Mouse (Mus musculus): ENCODE results near the gene Mctp2. TPM values are rescaled to one million over a fixed set of nuclear protein-coding genes. Genes with fewer than 3 reads are reported as not detected.

Gene Mctp2
- polyA plus RNA-seq, 1 experiment from 2014 or later: 3.1 TPM

- Histone ChIP-seq H3K9ac (ENCODE audit: low read length) (no peak overlapping the region), H3K4me3 (replicated peaks; ENCODE audit: low read length) (no peak overlapping the region), H3K36me3 (ENCODE audit: control insufficient read depth, insufficient read depth, low read length) (no peaks in the 10 kb centered on the region), H3K27ac (ENCODE audit: low read length) (no peak overlapping the region), H3K9me3 (replicated peaks; ENCODE audit: control insufficient read depth, low read length) (no peaks in the 10 kb centered on the region), H3K4me2 (ENCODE audit: low read depth, low read length) (no peak overlapping the region), H3K4me1 (ENCODE audit: control insufficient read depth, insufficient read depth, low read length) (no peaks in the 10 kb centered on the region), H3K27me3 (ENCODE audit: control insufficient read depth, insufficient read depth, low read length) (no peaks in the 10 kb centered on the region)
- no peak for ATAC-seq (ENCODE audit: insufficient read depth, low FRiP score)
- 53% methylated on average over 2 of the region's 2 CpGs for WGBS
These were observed 137.1 kb downstream of the Mctp2 start for GRCm38 (mm10) chr7:72169320-72169719.

- Histone ChIP-seq H3K27me3 (ENCODE audit: control insufficient read depth, insufficient read depth, low read length) (no peaks in the 10 kb centered on the region), H3K4me2 (ENCODE audit: low read depth, low read length) (no peak overlapping the region), H3K4me3 (replicated peaks; ENCODE audit: low read length) (no peak overlapping the region), H3K9me3 (replicated peaks; ENCODE audit: control insufficient read depth, low read length) (no peaks in the 10 kb centered on the region), H3K9ac (ENCODE audit: low read length) (no peak overlapping the region), H3K27ac (ENCODE audit: low read length) (no peak overlapping the region), H3K36me3 (ENCODE audit: control insufficient read depth, insufficient read depth, low read length) (no peaks in the 10 kb centered on the region), H3K4me1 (ENCODE audit: control insufficient read depth, insufficient read depth, low read length) (no peaks in the 10 kb centered on the region)
- no peak for ATAC-seq (ENCODE audit: insufficient read depth, low FRiP score)
- 62% methylated on average over 13 of the region's 13 CpGs for WGBS
These were observed 140.4 kb downstream of the Mctp2 start for GRCm38 (mm10) chr7:72165726-72166701.

DNA sequence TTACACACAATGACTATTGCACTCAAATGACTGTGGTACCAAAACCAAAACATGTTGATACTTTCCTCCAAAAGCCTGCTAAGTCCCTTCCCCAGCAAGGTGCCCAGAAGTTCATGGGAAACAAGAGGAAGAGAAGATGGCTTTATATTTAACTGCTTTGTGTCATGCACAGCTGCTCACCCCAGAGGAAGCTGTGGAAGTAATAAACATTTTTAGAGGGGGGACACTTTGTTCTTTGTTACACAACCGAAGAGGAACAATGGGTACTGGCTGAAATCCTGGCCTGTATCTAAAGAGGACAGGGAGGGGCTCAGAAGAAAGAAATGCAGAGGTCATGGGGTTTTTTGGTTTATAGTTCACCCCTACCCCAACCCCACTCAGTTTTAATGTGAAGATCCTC is 144.2 kb downstream of the Mctp2 start:
- no peak for ATAC-seq (ENCODE audit: insufficient read depth, low FRiP score)
- Histone ChIP-seq H3K9ac (ENCODE audit: low read length) (no peak overlapping the region), H3K9me3 (replicated peaks; ENCODE audit: control insufficient read depth, low read length) (no peaks in the 10 kb centered on the region), H3K4me1 (ENCODE audit: control insufficient read depth, insufficient read depth, low read length) (no peaks in the 10 kb centered on the region), H3K4me3 (replicated peaks; ENCODE audit: low read length) (no peak overlapping the region), H3K36me3 (ENCODE audit: control insufficient read depth, insufficient read depth, low read length) (no peaks in the 10 kb centered on the region), H3K27ac (ENCODE audit: low read length) (no peak overlapping the region), H3K27me3 (ENCODE audit: control insufficient read depth, insufficient read depth, low read length) (no peaks in the 10 kb centered on the region), H3K4me2 (ENCODE audit: low read depth, low read length) (no peak overlapping the region)
- WGBS: 45% methylated on average over 1 of the region's 1 CpGs

GRCm38 (mm10) chr7:72159513-72160063 is 146.8 kb downstream of the Mctp2 start:
- no peak for ATAC-seq (ENCODE audit: insufficient read depth, low FRiP score)
- no peaks in the 10 kb centered on the region for H3K36me3 ChIP-seq (ENCODE audit: control insufficient read depth, insufficient read depth, low read length)
- no peak overlapping the region for H3K4me2 ChIP-seq (ENCODE audit: low read depth, low read length)
- no peak overlapping the region for H3K27ac ChIP-seq (ENCODE audit: low read length)
- H3K4me1 ChIP-seq (ENCODE audit: control insufficient read depth, insufficient read depth, low read length): no peaks in the 10 kb centered on the region
- WGBS: 50% methylated on average over 4 of the region's 4 CpGs
- no peak overlapping the region for H3K4me3 ChIP-seq (replicated peaks; ENCODE audit: low read length)
- no peaks in the 10 kb centered on the region for H3K27me3 ChIP-seq (ENCODE audit: control insufficient read depth, insufficient read depth, low read length)
- H3K9me3 ChIP-seq (replicated peaks; ENCODE audit: control insufficient read depth, low read length): no peaks in the 10 kb centered on the region
- H3K9ac ChIP-seq (ENCODE audit: low read length): no peak overlapping the region

DNA sequence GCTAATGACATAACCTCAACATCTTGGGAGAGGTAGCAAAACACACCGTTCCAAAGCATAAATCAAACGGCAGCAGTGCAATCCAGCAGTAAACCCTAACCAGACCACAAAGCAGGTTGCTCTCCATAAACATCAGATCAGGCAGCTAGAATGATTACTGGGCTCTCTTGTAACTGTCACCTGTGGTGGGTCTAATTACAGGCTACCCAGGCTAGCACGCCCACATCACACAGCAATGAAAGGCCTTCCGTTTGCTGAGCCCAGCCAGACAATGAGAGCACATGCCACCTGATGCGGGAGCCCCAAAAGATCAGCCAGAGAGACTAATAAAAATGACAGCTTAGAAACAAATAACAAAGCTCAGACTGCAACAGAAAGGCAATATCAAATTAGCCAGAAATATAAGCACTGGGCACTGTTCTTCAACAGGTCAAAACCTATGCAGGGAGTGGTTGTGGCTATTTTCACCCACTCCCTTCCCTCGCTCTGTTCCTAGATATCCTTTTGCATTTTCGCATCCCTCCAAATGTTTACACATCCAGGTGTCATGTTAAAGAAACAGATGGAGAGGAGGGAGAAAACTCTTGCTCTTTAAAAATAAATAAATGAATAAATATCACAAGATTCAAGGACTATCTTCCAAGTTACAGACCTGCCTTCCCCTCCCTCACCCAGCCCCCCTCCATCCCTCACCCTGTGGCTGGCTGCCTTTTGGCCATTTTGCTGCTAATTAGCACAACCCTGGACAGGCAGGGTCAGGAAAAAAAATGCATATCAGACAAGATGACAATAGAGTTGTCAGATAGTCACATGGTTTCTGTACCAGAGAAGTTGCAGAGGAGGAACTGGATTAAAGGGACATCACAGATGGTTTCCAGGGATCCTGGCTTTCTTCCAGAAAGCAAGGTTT is 155.4 kb downstream of the Mctp2 start:
- WGBS: 51% methylated on average over 7 of the region's 7 CpGs
- no peaks in the 10 kb centered on the region for H3K27me3 ChIP-seq (ENCODE audit: control insufficient read depth, insufficient read depth, low read length)
- no peak overlapping the region for H3K9ac ChIP-seq (ENCODE audit: low read length)
- H3K36me3 ChIP-seq (ENCODE audit: control insufficient read depth, insufficient read depth, low read length): no peaks in the 10 kb centered on the region
- no peaks in the 10 kb centered on the region for H3K9me3 ChIP-seq (replicated peaks; ENCODE audit: control insufficient read depth, low read length)
- no peak overlapping the region for H3K27ac ChIP-seq (ENCODE audit: low read length)
- no peak overlapping the region for H3K4me2 ChIP-seq (ENCODE audit: low read depth, low read length)
- H3K4me3 ChIP-seq (replicated peaks; ENCODE audit: low read length): no peak overlapping the region
- peaks cover 4% of the 10 kb centered on the region; the same call in 1 of the 2 replicates for H3K4me1 ChIP-seq (ENCODE audit: control insufficient read depth, insufficient read depth, low read length)
- ATAC-seq (ENCODE audit: insufficient read depth, low FRiP score): no peak

- H3K4me2 ChIP-seq (ENCODE audit: low read depth, low read length): no peak overlapping the region
- H3K4me1 ChIP-seq (ENCODE audit: control insufficient read depth, insufficient read depth, low read length): peaks cover 4% of the 10 kb centered on the region; the same call in 1 of the 2 replicates
- H3K36me3 ChIP-seq (ENCODE audit: control insufficient read depth, insufficient read depth, low read length): no peaks in the 10 kb centered on the region
- no peaks in the 10 kb centered on the region for H3K27me3 ChIP-seq (ENCODE audit: control insufficient read depth, insufficient read depth, low read length)
- H3K9me3 ChIP-seq (replicated peaks; ENCODE audit: control insufficient read depth, low read length): no peaks in the 10 kb centered on the region
- no peak for ATAC-seq (ENCODE audit: insufficient read depth, low FRiP score)
- 20% methylated on average over 3 of the region's 3 CpGs for WGBS
- no peak overlapping the region for H3K9ac ChIP-seq (ENCODE audit: low read length)
- H3K27ac ChIP-seq (ENCODE audit: low read length): no peak overlapping the region
- no peak overlapping the region for H3K4me3 ChIP-seq (replicated peaks; ENCODE audit: low read length)
These were observed 157.3 kb downstream of the Mctp2 start for GRCm38 (mm10) chr7:72149073-72149472.

GRCm38 (mm10) chr7:72146849-72147248 is 159.6 kb downstream of the Mctp2 start:
- ATAC-seq (ENCODE audit: insufficient read depth, low FRiP score): no peak
- Histone ChIP-seq H3K36me3 (ENCODE audit: control insufficient read depth, insufficient read depth, low read length) (no peaks in the 10 kb centered on the region), H3K27ac (ENCODE audit: low read length) (no peak overlapping the region), H3K9ac (ENCODE audit: low read length) (no peak overlapping the region), H3K27me3 (ENCODE audit: control insufficient read depth, insufficient read depth, low read length) (no peaks in the 10 kb centered on the region), H3K9me3 (replicated peaks; ENCODE audit: control insufficient read depth, low read length) (no peaks in the 10 kb centered on the region), H3K4me2 (ENCODE audit: low read depth, low read length) (no peak overlapping the region), H3K4me1 (ENCODE audit: control insufficient read depth, insufficient read depth, low read length) (peaks cover 4% of the 10 kb centered on the region; the same call in 1 of the 2 replicates), H3K4me3 (replicated peaks; ENCODE audit: low read length) (no peak overlapping the region)

DNA sequence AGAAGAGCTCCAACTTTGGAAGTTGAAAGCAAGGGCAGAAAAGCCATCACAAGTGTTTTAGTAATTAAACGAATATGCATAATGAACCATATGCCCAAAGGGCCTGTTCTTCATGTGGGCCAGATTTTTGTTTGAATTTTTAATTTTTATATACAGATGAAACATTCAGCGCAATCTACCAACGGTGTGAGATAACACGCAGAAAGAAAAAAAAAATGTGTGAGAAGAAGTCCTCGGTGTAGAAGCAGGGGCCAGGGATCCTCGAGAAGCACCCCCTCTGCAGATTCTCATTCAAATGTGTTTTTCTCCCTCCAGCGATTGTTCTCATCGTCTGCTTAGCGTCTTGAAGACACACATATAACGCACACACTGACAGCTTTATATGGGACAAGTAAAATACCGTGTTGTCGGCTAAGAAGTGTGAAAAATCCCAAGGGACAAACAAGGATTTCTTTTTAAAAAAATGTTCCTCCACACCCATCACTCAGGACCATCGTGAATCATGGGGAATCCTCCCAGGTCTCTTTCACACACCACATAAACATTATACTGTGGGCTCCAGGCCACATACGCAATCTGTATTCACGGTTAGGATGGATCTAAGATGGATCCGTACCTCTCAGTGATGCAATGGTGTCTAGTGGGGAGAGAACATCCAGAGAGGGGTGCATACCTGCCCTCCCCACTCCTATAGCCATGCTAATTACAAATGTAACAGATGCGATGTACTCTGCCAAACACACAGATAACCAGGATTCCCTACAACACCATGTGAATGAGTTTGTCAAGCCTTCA is 160.5 kb downstream of the Mctp2 start:
- Histone ChIP-seq H3K36me3 (ENCODE audit: control insufficient read depth, insufficient read depth, low read length) (no peaks in the 10 kb centered on the region), H3K27me3 (ENCODE audit: control insufficient read depth, insufficient read depth, low read length) (no peaks in the 10 kb centered on the region), H3K9ac (ENCODE audit: low read length) (no peak overlapping the region), H3K4me1 (ENCODE audit: control insufficient read depth, insufficient read depth, low read length) (peaks cover 4% of the 10 kb centered on the region; the same call in 1 of the 2 replicates), H3K4me3 (replicated peaks; ENCODE audit: low read length) (no peak overlapping the region), H3K9me3 (replicated peaks; ENCODE audit: control insufficient read depth, low read length) (no peaks in the 10 kb centered on the region), H3K27ac (ENCODE audit: low read length) (no peak overlapping the region), H3K4me2 (ENCODE audit: low read depth, low read length) (no peak overlapping the region)
- no peak for ATAC-seq (ENCODE audit: insufficient read depth, low FRiP score)
- WGBS: 75% methylated on average over 17 of the region's 17 CpGs
